Mouse (Mus musculus): Measurements from ENCODE around the gene Bdnf. TPM values are rescaled to one million over a fixed set of nuclear protein-coding genes. Genes with fewer than 3 reads are reported as not detected.

Gene Bdnf
- total and polyA plus RNA-seq, 3 experiments: 0.05 TPM; not detected in 2

DNA sequence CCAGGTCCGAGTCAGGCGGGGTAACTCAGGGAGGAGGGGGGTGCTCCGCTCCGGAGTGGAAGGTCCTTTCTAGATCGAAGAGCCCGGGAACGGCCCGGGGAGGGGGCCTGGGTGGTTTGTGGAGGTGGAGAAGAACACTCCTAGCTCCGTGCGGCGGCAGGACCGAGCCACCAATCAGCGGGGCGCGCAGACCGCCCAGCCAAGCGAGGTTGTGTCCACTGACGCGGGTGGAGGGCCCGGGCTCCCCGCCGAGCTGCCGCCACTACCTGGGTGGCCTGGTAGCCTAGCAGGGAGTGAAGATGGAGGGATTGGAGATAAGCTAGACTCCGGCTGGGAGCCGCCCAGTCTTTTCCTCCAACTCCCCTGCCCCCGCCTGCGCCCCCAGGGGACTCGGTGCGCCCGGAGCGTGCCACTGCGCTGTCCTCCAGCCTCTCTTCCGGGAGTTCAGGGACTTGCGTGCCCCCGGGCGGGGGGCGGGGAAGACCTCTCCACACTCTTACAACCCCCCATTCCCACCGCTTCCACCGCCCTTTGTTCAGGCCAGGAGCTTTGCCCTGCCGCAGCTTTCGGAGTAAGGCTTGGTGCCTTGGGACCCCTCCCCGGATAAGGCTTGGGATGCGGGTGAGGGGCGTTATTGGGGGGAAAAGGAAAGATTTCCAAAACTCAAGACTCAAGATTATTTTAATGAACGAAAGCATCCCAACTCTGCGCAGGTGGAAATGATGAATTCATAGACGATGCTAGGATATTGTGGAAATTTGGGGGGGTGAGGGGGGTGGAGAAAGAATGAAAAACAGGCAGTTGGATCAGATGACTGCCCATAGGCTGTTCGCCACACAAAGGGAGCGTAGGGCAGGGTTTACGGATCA lies 3.0 kb downstream of the Bdnf start:
- DNase-seq (ENCODE audit: low spot score) (no peak), ATAC-seq (ENCODE audit: extremely low read depth, insufficient number of reproducible peaks, low FRiP score, poor library complexity, severe bottlenecking) (no peak)
- Histone ChIP-seq H3K4me3 (ENCODE audit: low read depth, low read length) (no peak overlapping the region), H3K4me1 (ENCODE audit: insufficient read depth, low read depth, low read length) (no peaks in the 10 kb centered on the region), H3K27me3 (ENCODE audit: insufficient read depth, low read length) (no peaks in the 10 kb centered on the region), H3K9me3 (replicated peaks) (peaks cover 16% of the 10 kb centered on the region), H3K36me3 (replicated peaks) (no peaks in the 10 kb centered on the region)
- TF ChIP-seq POLR2AphosphoS5 (IDR thresholded peaks at IDR 0.05; ENCODE audit: insufficient replicate concordance, low read depth, low read length) (no peak), CTCF (IDR thresholded peaks at IDR 0.05; ENCODE audit: low read depth, low read length) (no peak), GATA1 (IDR thresholded peaks at IDR 0.05; ENCODE audit: borderline replicate concordance, low read length) (no peak), GATA2 (IDR thresholded peaks at IDR 0.05; ENCODE audit: borderline replicate concordance, low read depth, low read length) (no peak), TAL1 (conservative IDR thresholded peaks at IDR 0.05; ENCODE audit: low read depth, low read length) (no peak)

DNA sequence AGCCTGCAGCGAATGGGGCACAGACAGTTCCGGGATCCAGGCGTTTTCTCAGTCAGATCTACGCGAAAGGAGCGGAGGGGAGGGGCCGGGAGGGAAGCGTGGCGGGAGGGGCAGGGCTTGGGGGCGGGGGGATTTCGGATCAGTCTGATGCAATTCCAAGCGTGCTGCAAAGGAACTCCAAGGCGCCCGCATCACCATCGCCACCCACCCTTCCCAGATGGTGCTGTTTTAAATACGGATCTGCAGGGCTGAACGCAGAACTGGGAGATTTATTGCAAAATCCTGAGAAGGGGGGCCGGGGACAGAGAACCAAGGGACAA lies 3.5 kb downstream of the Bdnf start:
- H3K9me3 ChIP-seq (replicated peaks): peaks cover 16% of the 10 kb centered on the region
- DNase-seq (ENCODE audit: low spot score): no peak
- no peaks in the 10 kb centered on the region for H3K36me3 ChIP-seq (replicated peaks)
- ATAC-seq (ENCODE audit: extremely low read depth, insufficient number of reproducible peaks, low FRiP score, poor library complexity, severe bottlenecking): no peak
- TF ChIP-seq GATA1 (IDR thresholded peaks at IDR 0.05; ENCODE audit: borderline replicate concordance, low read length) (no peak), TAL1 (conservative IDR thresholded peaks at IDR 0.05; ENCODE audit: low read depth, low read length) (no peak), GATA2 (IDR thresholded peaks at IDR 0.05; ENCODE audit: borderline replicate concordance, low read depth, low read length) (no peak), POLR2AphosphoS5 (IDR thresholded peaks at IDR 0.05; ENCODE audit: insufficient replicate concordance, low read depth, low read length) (no peak), CTCF (IDR thresholded peaks at IDR 0.05; ENCODE audit: low read depth, low read length) (no peak)
- no peak overlapping the region for H3K4me3 ChIP-seq (ENCODE audit: low read depth, low read length)
- no peaks in the 10 kb centered on the region for H3K27me3 ChIP-seq (ENCODE audit: insufficient read depth, low read length)
- no peaks in the 10 kb centered on the region for H3K4me1 ChIP-seq (ENCODE audit: insufficient read depth, low read depth, low read length)

DNA sequence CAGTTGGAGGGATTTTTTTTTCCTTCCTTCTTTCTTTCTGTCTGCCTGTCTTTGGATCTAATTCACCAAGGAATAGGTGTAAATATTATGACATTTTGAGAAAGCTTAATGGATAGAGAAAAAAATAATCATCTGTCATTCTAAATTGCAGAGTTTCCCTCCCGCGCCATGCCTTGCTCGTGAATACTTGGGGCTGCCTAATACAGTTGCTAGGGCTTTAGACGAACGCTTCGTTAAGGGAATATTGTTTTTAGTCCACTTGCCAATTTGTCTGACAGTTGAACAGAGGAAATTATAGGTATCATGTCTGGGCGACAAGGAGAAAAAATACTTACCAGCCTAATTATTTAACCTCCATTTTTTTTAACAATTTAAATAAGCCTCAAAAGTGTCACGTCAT lies 4.0 kb downstream of the Bdnf start:
- H3K36me3 ChIP-seq (replicated peaks): no peaks in the 10 kb centered on the region
- no peak for DNase-seq (ENCODE audit: low spot score)
- H3K4me1 ChIP-seq (ENCODE audit: insufficient read depth, low read depth, low read length): no peaks in the 10 kb centered on the region
- TF ChIP-seq CTCF (IDR thresholded peaks at IDR 0.05; ENCODE audit: low read depth, low read length) (no peak), GATA1 (IDR thresholded peaks at IDR 0.05; ENCODE audit: borderline replicate concordance, low read length) (no peak), POLR2AphosphoS5 (IDR thresholded peaks at IDR 0.05; ENCODE audit: insufficient replicate concordance, low read depth, low read length) (no peak)
- no peak for ATAC-seq (ENCODE audit: extremely low read depth, insufficient number of reproducible peaks, low FRiP score, poor library complexity, severe bottlenecking)
- H3K9me3 ChIP-seq (replicated peaks): peaks cover 16% of the 10 kb centered on the region
- no peak overlapping the region for H3K4me3 ChIP-seq (ENCODE audit: low read depth, low read length)
- H3K27me3 ChIP-seq (ENCODE audit: insufficient read depth, low read length): no peaks in the 10 kb centered on the region

DNA sequence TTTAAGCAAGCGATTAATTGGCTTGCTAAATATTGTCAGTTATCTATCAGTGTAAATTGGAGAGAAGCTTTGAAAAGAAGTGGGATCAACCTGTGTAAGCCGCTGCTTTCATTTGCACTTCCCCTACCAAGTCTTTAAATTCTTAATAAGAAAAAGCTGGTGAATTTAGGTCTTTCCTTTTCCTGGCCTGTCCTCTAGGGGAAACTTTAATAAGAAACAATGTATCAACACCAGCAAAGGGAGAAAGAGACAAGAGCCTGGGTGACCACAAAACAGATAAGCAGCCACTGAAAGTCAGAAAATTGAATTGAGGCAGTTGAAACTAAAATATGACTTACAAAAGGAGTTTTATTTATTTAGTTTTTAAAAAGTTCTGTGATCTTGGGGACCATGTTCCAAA lies 4.9 kb downstream of the Bdnf start:
- Histone ChIP-seq H3K9me3 (replicated peaks) (peaks cover 10% of the 10 kb centered on the region), H3K36me3 (replicated peaks) (no peaks in the 10 kb centered on the region), H3K27me3 (ENCODE audit: insufficient read depth, low read length) (no peaks in the 10 kb centered on the region), H3K4me3 (ENCODE audit: low read depth, low read length) (no peak overlapping the region), H3K4me1 (ENCODE audit: insufficient read depth, low read depth, low read length) (no peaks in the 10 kb centered on the region)
- DNase-seq (ENCODE audit: low spot score) (no peak), ATAC-seq (ENCODE audit: extremely low read depth, insufficient number of reproducible peaks, low FRiP score, poor library complexity, severe bottlenecking) (no peak)
- no peak for TF ChIP-seq GATA2 (IDR thresholded peaks at IDR 0.05; ENCODE audit: borderline replicate concordance, low read depth, low read length)
- TF ChIP-seq TAL1 (conservative IDR thresholded peaks at IDR 0.05; ENCODE audit: low read depth, low read length): no peak
- no peak for TF ChIP-seq POLR2AphosphoS5 (IDR thresholded peaks at IDR 0.05; ENCODE audit: insufficient replicate concordance, low read depth, low read length)
- TF ChIP-seq CTCF (IDR thresholded peaks at IDR 0.05; ENCODE audit: low read depth, low read length): no peak
- TF ChIP-seq GATA1 (IDR thresholded peaks at IDR 0.05; ENCODE audit: borderline replicate concordance, low read length): no peak

DNA sequence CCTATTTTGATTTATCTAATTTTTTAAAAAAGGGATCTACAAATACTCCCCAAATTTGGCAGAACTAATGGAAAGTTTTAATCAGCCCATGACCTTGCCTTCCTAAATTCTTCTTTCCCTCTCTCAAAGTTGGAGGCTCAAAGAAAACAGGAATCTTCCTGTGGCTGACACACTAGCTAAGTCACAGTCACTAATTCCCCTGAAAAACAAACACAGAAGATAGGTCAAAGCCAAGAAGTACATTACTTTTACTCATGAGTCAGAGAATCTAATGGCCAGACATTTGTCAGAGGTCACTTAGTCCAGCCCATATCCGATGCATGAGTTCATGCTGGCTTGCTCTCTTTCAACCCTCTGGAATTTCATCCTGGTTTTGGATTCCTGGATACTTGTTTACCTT lies 6.6 kb downstream of the Bdnf start:
- Histone ChIP-seq H3K4me3 (ENCODE audit: low read depth, low read length) (no peak overlapping the region), H3K9me3 (replicated peaks) (peaks cover 7% of the 10 kb centered on the region), H3K36me3 (replicated peaks) (no peaks in the 10 kb centered on the region), H3K27me3 (ENCODE audit: insufficient read depth, low read length) (no peaks in the 10 kb centered on the region), H3K4me1 (ENCODE audit: insufficient read depth, low read depth, low read length) (no peaks in the 10 kb centered on the region)
- ATAC-seq (ENCODE audit: extremely low read depth, insufficient number of reproducible peaks, low FRiP score, poor library complexity, severe bottlenecking) (no peak), DNase-seq (ENCODE audit: low spot score) (no peak)
- no peak for TF ChIP-seq TAL1 (conservative IDR thresholded peaks at IDR 0.05; ENCODE audit: low read depth, low read length)
- TF ChIP-seq POLR2AphosphoS5 (IDR thresholded peaks at IDR 0.05; ENCODE audit: insufficient replicate concordance, low read depth, low read length): no peak
- TF ChIP-seq GATA1 (IDR thresholded peaks at IDR 0.05; ENCODE audit: borderline replicate concordance, low read length): no peak
- no peak for TF ChIP-seq GATA2 (IDR thresholded peaks at IDR 0.05; ENCODE audit: borderline replicate concordance, low read depth, low read length)
- no peak for TF ChIP-seq CTCF (IDR thresholded peaks at IDR 0.05; ENCODE audit: low read depth, low read length)

DNA sequence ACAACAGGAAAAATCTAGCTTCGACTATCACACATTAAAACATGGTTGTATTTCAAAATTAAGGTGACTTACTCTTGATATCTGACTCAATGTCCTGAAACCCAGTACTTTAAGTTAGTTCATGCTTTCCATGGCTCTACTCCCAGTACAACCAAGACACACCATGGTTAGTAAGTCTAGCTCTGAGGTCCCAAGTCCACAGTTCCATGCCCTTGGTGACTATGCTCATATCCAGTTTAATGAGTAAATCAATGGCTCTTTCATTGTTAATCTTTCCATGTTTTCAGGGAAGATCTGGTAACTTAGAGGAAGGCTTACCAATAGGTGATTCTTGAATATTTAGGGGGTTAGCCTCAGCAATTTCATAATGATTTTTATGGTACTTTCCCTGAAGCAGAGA lies 14.2 kb downstream of the Bdnf start:
- DNase-seq (ENCODE audit: low spot score) (no peak), ATAC-seq (ENCODE audit: extremely low read depth, insufficient number of reproducible peaks, low FRiP score, poor library complexity, severe bottlenecking) (no peak)
- Histone ChIP-seq H3K9me3 (replicated peaks) (no peaks in the 10 kb centered on the region), H3K4me1 (ENCODE audit: insufficient read depth, low read depth, low read length) (no peaks in the 10 kb centered on the region), H3K36me3 (replicated peaks) (no peaks in the 10 kb centered on the region), H3K27me3 (ENCODE audit: insufficient read depth, low read length) (no peaks in the 10 kb centered on the region), H3K4me3 (ENCODE audit: low read depth, low read length) (no peak overlapping the region)
- TF ChIP-seq GATA1 (IDR thresholded peaks at IDR 0.05; ENCODE audit: borderline replicate concordance, low read length) (no peak), POLR2AphosphoS5 (IDR thresholded peaks at IDR 0.05; ENCODE audit: insufficient replicate concordance, low read depth, low read length) (no peak), TAL1 (conservative IDR thresholded peaks at IDR 0.05; ENCODE audit: low read depth, low read length) (no peak), GATA2 (IDR thresholded peaks at IDR 0.05; ENCODE audit: borderline replicate concordance, low read depth, low read length) (no peak), CTCF (IDR thresholded peaks at IDR 0.05; ENCODE audit: low read depth, low read length) (no peak)
